Mouse (Mus musculus): ENCODE data around the gene Nosip.

GRCm38 (mm10) chr7:45094121-45094520 lies 31.9 kb downstream of the Nosip start:
- TF ChIP-seq CTCF (conservative IDR thresholded peaks at IDR 0.05; ENCODE audit: insufficient read depth, insufficient read length, low read depth, low read length) (no peak), POLR2A (IDR thresholded peaks at IDR 0.05; ENCODE audit: low read depth, low read length) (no peak)
